Mouse (Mus musculus) lung, postnatal 0 days (tissue): ENCODE measurements at regions not wholly inside any gene's neighbourhood (a gene's known extent, or its start where the extent isn't known, plus 50 kb on each side); places are given as distances from the start of the nearest gene placed in this dataset.

Source experiments
- CTCF ChIP-seq: IDR thresholded peaks from 2 replicates; pipeline ENCODE4 v1.5.1; 2016; ENCODE audit warnings: antibody characterized with exemption, mild to moderate bottlenecking
- EP300 ChIP-seq: IDR thresholded peaks from 2 replicates; pipeline ENCODE4 v1.6.1; 2016; ENCODE audit warnings: antibody characterized with exemption, mild to moderate bottlenecking, control low read depth

GRCm38 (mm10) chr8:89758695-89759094 is 589.4 kb downstream of the Tox3 start:
- TF ChIP-seq CTCF: no peak
- no peak for TF ChIP-seq EP300
